Mouse (Mus musculus): ENCODE data around the gene Pnkd. TPM values are rescaled to one million over a fixed set of nuclear protein-coding genes. Genes with fewer than 3 reads are reported as not detected.

The Pnkd gene
- total and polyA plus RNA-seq, 3 experiments: 52.5 to 64.2 TPM; not detected in 1

DNA sequence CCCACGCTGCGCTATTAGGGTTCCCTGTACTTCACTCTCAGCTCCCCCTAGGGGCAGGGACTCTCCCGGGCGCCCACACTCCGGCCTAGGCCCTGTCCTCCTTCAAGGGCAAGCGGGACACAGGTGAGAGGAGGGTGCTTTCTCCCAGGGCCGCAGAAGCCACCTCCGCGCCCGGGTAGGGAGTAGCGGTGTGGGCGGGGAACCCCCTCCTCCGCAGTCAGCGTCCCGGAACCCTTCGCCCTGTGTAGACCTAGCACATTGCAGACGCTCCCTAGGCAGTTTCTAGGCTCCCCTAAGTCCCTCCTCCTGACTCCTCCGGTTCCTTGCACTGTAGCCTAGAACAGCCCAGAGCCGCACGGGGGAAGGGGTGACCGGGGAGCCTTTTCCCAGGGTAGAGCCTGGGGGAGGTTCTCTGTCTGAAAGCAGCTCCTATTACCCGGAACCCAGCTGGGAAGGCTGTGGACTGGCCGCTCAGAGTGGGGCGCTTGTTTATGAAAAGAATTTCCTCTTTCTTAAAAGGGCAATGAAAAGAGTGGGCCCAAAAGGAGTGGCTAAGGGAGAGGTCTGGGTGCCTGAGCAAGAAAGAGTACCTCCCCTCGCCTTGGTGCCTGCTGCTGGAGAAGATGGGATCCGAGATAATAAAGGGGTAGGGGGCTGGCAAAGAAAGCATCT, 102.1 kb downstream of the Pnkd start:
- Histone ChIP-seq H3K9me3 (replicated peaks; ENCODE audit: insufficient read depth, low read length) (no peaks in the 10 kb centered on the region), H3K27ac (ENCODE audit: control insufficient read depth, low read depth, low read length) (peak overlapping the region; percentile 96), H3K79me2 (ENCODE audit: control insufficient read depth, insufficient read depth, low read length, poor library complexity) (peaks cover 2% of the 10 kb centered on the region), H3K36me3 (ENCODE audit: control insufficient read depth in 1 of 2, insufficient read depth in 2 of 2, low read length in 2 of 2) (peaks cover 0 to 10% of the 10 kb centered on the region in 2 experiments; a peak in 2 of 4 replicates), H3K4me1 (ENCODE audit: control insufficient read depth in 1 of 2, insufficient read depth in 2 of 2, low read length in 2 of 2) (peaks cover 0 to 12% of the 10 kb centered on the region in 2 experiments; a peak in 3 of 4 replicates), H3K9ac (ENCODE audit: control insufficient read depth, low read depth, low read length, poor library complexity, severe bottlenecking) (peak overlapping the region; percentile 90), H3K27me3 (ENCODE audit: control insufficient read depth in 1 of 2, insufficient read depth in 2 of 2, low read length in 2 of 2) (no peaks in the 10 kb centered on the region), H3K4me3 (ENCODE audit: control insufficient read depth in 1 of 2, insufficient read depth in 1 of 2, low read depth in 2 of 2, low read length in 2 of 2) (peak overlapping the region; percentile 65 to 79)
- DNase-seq (ENCODE audit: low read depth, low spot score): peak; percentile 98
- TF ChIP-seq JUND (IDR thresholded peaks at IDR 0.05; ENCODE audit: low read depth, low read length) (no peak), CTCF (IDR thresholded peaks at IDR 0.05 in 2 of 3, conservative IDR thresholded peaks at IDR 0.05 in 1 of 3; ENCODE audit: control insufficient read depth in 1 of 3, insufficient read depth in 1 of 3, low read depth in 2 of 3, low read length in 3 of 3, poor library complexity in 1 of 3, severe bottlenecking in 1 of 3) (peak; percentile 34 to 58 (median 56); a peak in 5 of 6 replicates), MAFK (IDR thresholded peaks at IDR 0.05; ENCODE audit: borderline replicate concordance, low read depth, low read length) (no peak), GATA1 (IDR thresholded peaks at IDR 0.05; ENCODE audit: low read depth, low read length) (peak; percentile 69), MAZ (IDR thresholded peaks at IDR 0.05; ENCODE audit: low read depth, low read length) (peak; percentile 98), E2F4 (IDR thresholded peaks at IDR 0.05; ENCODE audit: borderline replicate concordance, low read depth, low read length) (no peak), ZNF384 (IDR thresholded peaks at IDR 0.05; ENCODE audit: low read depth, low read length) (no peak), ZKSCAN1 (IDR thresholded peaks at IDR 0.05; ENCODE audit: low read depth, low read length) (no peak), SIN3A (IDR thresholded peaks at IDR 0.05; ENCODE audit: low read length) (peak; percentile 99), USF2 (IDR thresholded peaks at IDR 0.05; ENCODE audit: borderline replicate concordance in 1 of 2, insufficient read depth in 1 of 2, low read depth in 1 of 2, low read length in 2 of 2) (no peak), MYC (IDR thresholded peaks at IDR 0.05; ENCODE audit: low read depth, low read length) (no peak), UBTF (IDR thresholded peaks at IDR 0.05; ENCODE audit: borderline replicate concordance, insufficient read depth, low read depth, low read length) (peak; percentile 92; the same call in 1 of the 2 replicates), POLR2A (IDR thresholded peaks at IDR 0.05; ENCODE audit: control insufficient read depth in 1 of 2, insufficient read depth in 1 of 2, low read depth in 1 of 2, low read length in 2 of 2, poor library complexity in 1 of 2) (peak; percentile 17 to 67; a peak in 3 of 4 replicates), BHLHE40 (IDR thresholded peaks at IDR 0.05; ENCODE audit: borderline replicate concordance, low read depth, low read length) (no peak), RAD21 (IDR thresholded peaks at IDR 0.05; ENCODE audit: low read depth, low read length) (no peak; the same call in 1 of the 2 replicates), TCF12 (IDR thresholded peaks at IDR 0.05; ENCODE audit: low read depth, low read length) (no peak; the same call in 1 of the 2 replicates), POLR2AphosphoS5 (IDR thresholded peaks at IDR 0.05; ENCODE audit: borderline replicate concordance, low read depth, low read length) (no peak), GABPA (IDR thresholded peaks at IDR 0.05; ENCODE audit: low read depth, low read length) (no peak), CHD2 (IDR thresholded peaks at IDR 0.05; ENCODE audit: low read length) (no peak), KAT2A (conservative IDR thresholded peaks at IDR 0.05; ENCODE audit: low read depth, low read length) (no peak; the same call in 1 of the 2 replicates), TBP (IDR thresholded peaks at IDR 0.05; ENCODE audit: low read depth, low read length) (0 out of 2 replicates have a peak, but pooled peaks have one; percentile 39), NRF1 (IDR thresholded peaks at IDR 0.05; ENCODE audit: insufficient read depth, low read depth, low read length, poor library complexity, severe bottlenecking) (no peak), USF1 (IDR thresholded peaks at IDR 0.05; ENCODE audit: low read depth, low read length) (peak; percentile 15; the same call in 1 of the 2 replicates), ZMIZ1 (IDR thresholded peaks at IDR 0.05; ENCODE audit: low read depth, low read length) (no peak), CHD1 (IDR thresholded peaks at IDR 0.05; ENCODE audit: low read depth, low read length) (no peak), MYB (IDR thresholded peaks at IDR 0.05; ENCODE audit: low read depth, low read length) (no peak), SMC3 (IDR thresholded peaks at IDR 0.05; ENCODE audit: low read depth, low read length) (no peak; the same call in 1 of the 2 replicates), ETS1 (IDR thresholded peaks at IDR 0.05; ENCODE audit: low read depth, low read length) (peak; percentile 39; the same call in 1 of the 2 replicates), MEF2A (IDR thresholded peaks at IDR 0.05; ENCODE audit: extremely low read depth, insufficient replicate concordance, low read depth, low read length, poor library complexity, severe bottlenecking) (no peak), MXI1 (IDR thresholded peaks at IDR 0.05; ENCODE audit: low read depth, low read length) (peak; percentile 82), EP300 (IDR thresholded peaks at IDR 0.05; ENCODE audit: low read depth in 1 of 2, low read length in 2 of 2) (peak in 1 of 2 experiments; percentile 63; a peak in 2 of 4 replicates), RCOR1 (IDR thresholded peaks at IDR 0.05; ENCODE audit: low read depth, low read length) (peak; percentile 82; the same call in 1 of the 2 replicates), TAL1 (IDR thresholded peaks at IDR 0.05; ENCODE audit: low read length) (no peak), ELF1 (IDR thresholded peaks at IDR 0.05; ENCODE audit: low read depth, low read length) (peak; percentile 72), POLR2AphosphoS2 (IDR thresholded peaks at IDR 0.05; ENCODE audit: low read length) (no peak; the same call in 1 of the 2 replicates)

All from MEL (cell line).